Mouse (Mus musculus) midbrain, embryonic 14.5 days (tissue): ENCODE results near the gene Vinac1. TPM values are rescaled to one million over a fixed set of nuclear protein-coding genes. Genes with fewer than 3 reads are reported as not detected.

Experiments
- ATAC-seq: fragments of 200-750 bp; cut with Nextera tagmentation; 2 replicates; pipeline ENCODE4 v1.8.0; 2017; ENCODE audit warnings: moderate number of reproducible peaks, moderate library complexity; ENCODE audit not compliant: low FRiP score, low TSS enrichment
- DNase-seq: peaks from one replicate; pipeline ENCODE4 v3.0.0-alpha.2; 2015
- H3K27ac ChIP-seq: fragments of 300-500 bp; sonication (generic); replicated peaks from 2 replicates; pipeline ENCODE4 v1.5.1; 2014; ENCODE audit warnings: mild to moderate bottlenecking, low read depth, low read length, moderate library complexity
- H3K27me3 ChIP-seq: fragments of 300-500 bp; sonication (generic); 2 replicates; pipeline ENCODE4 v1.6.1; 2014; ENCODE audit warnings: low read length, control low read depth, mixed read lengths; ENCODE audit not compliant: control insufficient read depth, insufficient read depth
- H3K36me3 ChIP-seq: fragments of 300-500 bp; sonication (generic); 2 replicates; pipeline ENCODE4 v1.6.1; 2014; ENCODE audit warnings: low read length, control low read depth; ENCODE audit not compliant: control insufficient read depth, insufficient read depth
- H3K4me1 ChIP-seq: fragments of 300-500 bp; sonication (generic); 2 replicates; pipeline ENCODE4 v1.6.1; 2014; ENCODE audit warnings: mild to moderate bottlenecking, antibody characterized with exemption, low read length, control low read depth; ENCODE audit not compliant: control insufficient read depth, insufficient read depth
- H3K4me2 ChIP-seq: fragments of 300-500 bp; sonication (generic); 2 replicates; pipeline ENCODE4 v1.6.1; 2014; ENCODE audit warnings: mild to moderate bottlenecking, low read length, moderate library complexity
- H3K4me3 ChIP-seq: fragments of 300-500 bp; sonication (generic); replicated peaks from 2 replicates; pipeline ENCODE4 v1.5.1; 2014; ENCODE audit warnings: low read depth, low read length
- H3K9ac ChIP-seq: fragments of 300-500 bp; sonication (generic); replicated peaks from 2 replicates; pipeline ENCODE4 v1.6.1; 2014; ENCODE audit warnings: mild to moderate bottlenecking, low read length, moderate library complexity
- H3K9me3 ChIP-seq: fragments of 300-500 bp; sonication (generic); 2 replicates; pipeline ENCODE4 v1.6.1; 2016; ENCODE audit warnings: low read length, control low read depth, mixed read lengths; ENCODE audit not compliant: control insufficient read depth
- WGBS: fragments of 180-500 bp; shearing (Covaris S2); extraction: QIAGEN DNeasy Blood & Tissue Kit; methylation state at CpG from one replicate; pipeline ENCODE4 v1.1.7; 2014; 5-methylcytosine and 5-hydroxymethylcytosine counted together
- polyA plus RNA-seq: library from polyadenylated mRNA; unstranded; fragments of >200 nt; fragmentation: Nextera tagmentation; extraction: Ambion mirVana; gene quantifications from 2 replicates; pipeline ENCODE4 v1.2.1, GENCODE M21; 2014

Gene Vinac1
- 1.1 and 1.2 TPM in 2 replicates for polyA plus RNA-seq

DNA sequence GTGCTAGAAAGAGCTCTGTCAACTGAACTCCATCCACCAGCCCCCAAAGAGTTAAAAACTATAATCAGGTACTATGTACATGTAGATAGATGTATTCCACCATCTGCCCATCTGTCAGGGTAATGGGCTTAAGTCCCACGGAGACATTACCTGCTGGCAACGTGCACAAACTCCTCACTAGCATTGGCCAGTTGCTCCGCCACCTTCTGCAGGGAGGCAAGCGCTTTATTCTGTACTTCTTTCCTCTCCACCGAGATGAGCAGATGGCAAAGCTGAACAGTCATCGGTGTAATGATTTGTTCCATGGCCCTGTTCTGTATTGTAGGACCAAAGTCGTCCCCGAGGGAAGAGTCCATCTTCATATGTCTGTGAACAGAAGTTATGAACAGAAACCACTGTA lies at the start of gene Vinac1:
Vinac1 (minus strand) TSS at position 362 of the 400 bp plus-strand sequence.
- WGBS = 83% methylated on average over 8 of the region's 8 CpGs
- Histone ChIP-seq H3K9me3 (no peaks in the 10 kb centered on the region), H3K4me3 (no peak within 1 kb of the TSS), H3K9ac (no peak within 1 kb of the TSS), H3K4me1 (no peaks in the 10 kb centered on the region), H3K36me3 (no peaks in the 10 kb centered on the region), H3K27ac (no peak within 1 kb of the TSS), H3K4me2 (no peak within 1 kb of the TSS), H3K27me3 (no peaks in the 10 kb centered on the region)
- DNase-seq (no peak), ATAC-seq (no peak)

DNA sequence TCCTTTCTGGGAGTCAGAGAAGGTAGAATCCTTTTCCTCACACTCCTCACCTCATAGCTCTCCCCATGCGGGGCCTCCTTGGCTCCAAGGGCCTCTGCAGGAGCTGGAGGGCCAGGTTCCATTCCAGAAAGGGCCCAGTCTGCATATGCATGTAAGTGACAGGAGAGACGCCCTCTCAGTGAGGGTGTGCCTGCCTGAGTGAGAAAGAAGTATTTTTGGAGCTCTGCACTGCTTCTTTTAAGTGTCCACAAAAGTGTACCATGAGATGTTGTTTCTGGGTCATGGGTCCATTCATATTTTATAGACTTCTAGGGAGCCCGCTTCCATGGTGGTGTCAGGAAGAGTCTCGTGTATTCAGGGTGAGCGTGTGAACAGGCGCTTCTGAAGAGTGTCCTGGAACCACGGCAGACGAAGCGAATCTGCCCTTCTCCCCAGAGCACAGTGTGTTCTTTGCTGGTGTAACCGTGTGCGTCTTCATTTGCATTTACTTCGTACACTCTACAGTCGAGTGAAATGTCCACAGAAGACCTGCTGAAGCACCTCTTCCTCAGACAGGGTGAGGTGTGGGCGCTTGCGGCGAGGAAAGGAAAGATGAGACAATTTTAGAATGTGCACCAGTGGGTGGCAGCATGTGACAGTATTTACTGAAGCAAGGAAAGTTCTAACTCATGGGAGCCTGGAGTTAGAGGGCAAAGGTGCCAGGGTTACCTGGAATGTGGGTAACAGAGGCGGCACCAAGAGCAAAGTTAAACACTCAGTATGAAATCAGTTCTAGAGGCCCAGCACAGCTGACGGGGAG lies 46.2 kb upstream of the Vinac1 start:
- WGBS = 91% methylated on average over 18 of the region's 18 CpGs
- Histone ChIP-seq H3K9ac (no peak overlapping the region), H3K36me3 (peaks cover 50% of the 10 kb centered on the region), H3K4me2 (no peak overlapping the region), H3K9me3 (no peaks in the 10 kb centered on the region), H3K27me3 (no peaks in the 10 kb centered on the region), H3K4me3 (no peak overlapping the region), H3K27ac (no peak overlapping the region), H3K4me1 (no peaks in the 10 kb centered on the region)
- no peak for DNase-seq
- ATAC-seq = no peak

DNA sequence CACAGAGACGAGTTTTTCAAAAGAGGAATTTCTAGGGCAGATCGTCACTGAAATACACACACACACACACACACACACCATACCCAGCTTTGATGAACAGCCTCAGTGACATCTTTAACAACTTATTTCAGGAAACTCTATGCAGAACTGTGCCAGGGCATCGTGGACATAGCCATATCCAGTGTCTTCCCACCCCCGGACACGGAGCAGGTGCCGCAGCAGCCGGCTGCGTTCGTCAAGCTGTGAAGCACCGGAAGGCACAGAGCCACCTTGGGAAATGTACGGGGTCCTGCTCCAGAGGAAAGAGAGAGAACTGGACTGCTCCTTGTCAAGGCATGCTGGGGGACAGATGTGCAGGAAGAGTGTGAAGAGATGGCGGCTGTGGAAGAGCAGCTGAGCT lies 44.8 kb upstream of the Vinac1 start:
- ATAC-seq = no peak
- H3K4me1 ChIP-seq = no peaks in the 10 kb centered on the region

DNA sequence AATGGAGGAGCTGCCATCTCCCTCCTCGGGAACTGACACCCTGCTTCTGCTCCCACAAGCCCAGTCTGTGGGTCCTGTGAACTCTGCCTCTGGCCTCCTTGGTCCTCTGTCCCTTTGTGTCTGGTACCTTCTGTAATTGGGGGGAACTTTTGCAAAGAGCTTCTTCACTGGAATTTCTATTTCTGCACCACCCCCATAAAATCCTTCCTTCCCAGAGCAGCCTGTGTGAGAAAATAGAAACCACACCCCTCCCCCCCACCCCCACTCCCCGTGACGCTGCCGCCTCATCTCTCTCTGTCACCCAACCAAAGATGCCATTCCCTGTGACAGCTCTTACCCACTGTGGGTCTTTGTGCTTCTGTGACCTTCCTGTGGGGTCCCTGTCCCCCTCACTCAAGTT lies 42.4 kb upstream of the Vinac1 start:
- Histone ChIP-seq H3K9ac (no peak overlapping the region), H3K4me1 (no peaks in the 10 kb centered on the region), H3K36me3 (peaks cover 72% of the 10 kb centered on the region), H3K9me3 (no peaks in the 10 kb centered on the region), H3K27me3 (no peaks in the 10 kb centered on the region), H3K4me3 (no peak overlapping the region), H3K4me2 (no peak overlapping the region), H3K27ac (no peak overlapping the region)
- DNase-seq (no peak), ATAC-seq (no peak)
- WGBS = 80% methylated on average over 4 of the region's 4 CpGs

More for the DNA sequence above, 44.8 kb upstream of the Vinac1 start:
- Histone ChIP-seq H3K9me3 (no peaks in the 10 kb centered on the region), H3K36me3 (peaks cover 59% of the 10 kb centered on the region), H3K4me3 (no peak overlapping the region), H3K27ac (no peak overlapping the region), H3K27me3 (no peaks in the 10 kb centered on the region), H3K9ac (no peak overlapping the region), H3K4me2 (no peak overlapping the region)
- DNase-seq = no peak
- WGBS = 94% methylated on average over 12 of the region's 12 CpGs

DNA sequence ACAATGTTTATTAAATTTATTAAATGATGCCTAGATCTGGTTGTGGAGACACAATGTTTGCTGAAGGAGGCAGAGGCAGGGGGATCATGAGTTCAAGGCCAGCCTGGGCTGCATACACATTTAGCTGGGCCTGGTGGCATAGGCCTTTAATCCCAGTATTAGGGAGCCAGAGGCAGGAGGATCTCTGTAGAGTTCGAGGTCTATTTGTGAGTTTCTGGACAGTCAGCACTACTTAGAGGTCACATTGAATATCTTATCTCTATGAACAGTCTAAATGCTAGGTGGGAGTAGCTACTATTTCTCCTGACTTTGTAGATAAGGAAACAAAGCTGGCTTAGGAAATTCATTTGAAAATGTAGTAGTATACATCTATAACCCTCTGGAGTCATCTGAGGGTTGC lies 39.5 kb upstream of the Vinac1 start:
- ATAC-seq (no peak), DNase-seq (no peak)
- Histone ChIP-seq H3K4me1 (no peaks in the 10 kb centered on the region), H3K36me3 (peaks cover 64% of the 10 kb centered on the region), H3K4me2 (no peak overlapping the region), H3K9me3 (no peaks in the 10 kb centered on the region), H3K4me3 (no peak overlapping the region), H3K27ac (no peak overlapping the region), H3K9ac (no peak overlapping the region), H3K27me3 (no peaks in the 10 kb centered on the region)
- 93% methylated on average over 1 of the region's 1 CpGs for WGBS

DNA sequence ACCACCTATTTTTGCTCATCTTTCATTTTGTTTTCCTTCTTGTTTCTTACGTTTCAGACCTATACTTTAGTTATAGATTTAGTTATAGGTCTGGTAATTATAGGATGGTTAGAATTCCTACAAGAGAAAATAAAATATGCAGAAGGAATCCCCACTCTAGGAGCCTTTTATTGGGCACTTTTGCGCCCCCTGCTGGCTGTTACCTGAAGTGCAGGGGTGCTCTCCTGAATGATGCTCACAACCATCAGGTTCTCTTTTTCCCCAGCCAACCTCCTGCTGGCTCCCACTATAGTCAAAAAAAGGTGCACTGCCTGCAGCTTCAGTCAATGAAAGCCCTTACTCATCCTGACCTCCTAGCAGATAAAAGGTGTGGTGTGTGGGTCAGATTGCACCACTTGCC lies 37.0 kb upstream of the Vinac1 start:
- Histone ChIP-seq H3K4me3 (no peak overlapping the region), H3K4me1 (no peaks in the 10 kb centered on the region), H3K9me3 (no peaks in the 10 kb centered on the region), H3K9ac (no peak overlapping the region), H3K4me2 (no peak overlapping the region), H3K27ac (no peak overlapping the region), H3K36me3 (peaks cover 66% of the 10 kb centered on the region), H3K27me3 (no peaks in the 10 kb centered on the region)
- no peak for ATAC-seq
- peak; percentile 72 for DNase-seq
- WGBS = 49% methylated on average over 2 of the region's 2 CpGs

DNA sequence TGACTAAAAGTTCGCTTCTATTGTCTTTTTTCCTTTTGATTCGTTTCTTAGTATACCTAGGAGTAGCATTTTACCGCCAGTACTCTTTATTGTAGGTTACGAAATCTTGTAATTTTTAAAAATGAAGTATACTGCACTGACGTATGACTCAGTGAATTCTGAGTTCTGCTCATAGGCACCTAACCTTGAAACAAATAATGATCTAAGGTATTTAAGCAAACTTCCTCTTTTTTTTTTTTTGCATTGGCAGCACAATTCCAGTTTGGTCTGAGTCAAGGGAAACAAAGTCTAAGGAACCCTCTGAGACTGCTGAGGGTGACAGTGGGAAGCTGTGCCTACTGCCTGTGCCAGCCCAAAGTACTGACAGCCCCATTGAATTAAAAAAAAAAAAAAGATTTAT lies 35.5 kb upstream of the Vinac1 start:
- no peak for DNase-seq
- no peak overlapping the region for H3K27ac ChIP-seq
- no peaks in the 10 kb centered on the region for H3K4me1 ChIP-seq
- H3K9ac ChIP-seq = no peak overlapping the region
- H3K36me3 ChIP-seq = peaks cover 65% of the 10 kb centered on the region
- WGBS = 95% methylated on average over 5 of the region's 5 CpGs
- ATAC-seq = no peak
- no peak overlapping the region for H3K4me3 ChIP-seq
- H3K9me3 ChIP-seq = no peaks in the 10 kb centered on the region
- H3K27me3 ChIP-seq = no peaks in the 10 kb centered on the region
- H3K4me2 ChIP-seq = no peak overlapping the region

DNA sequence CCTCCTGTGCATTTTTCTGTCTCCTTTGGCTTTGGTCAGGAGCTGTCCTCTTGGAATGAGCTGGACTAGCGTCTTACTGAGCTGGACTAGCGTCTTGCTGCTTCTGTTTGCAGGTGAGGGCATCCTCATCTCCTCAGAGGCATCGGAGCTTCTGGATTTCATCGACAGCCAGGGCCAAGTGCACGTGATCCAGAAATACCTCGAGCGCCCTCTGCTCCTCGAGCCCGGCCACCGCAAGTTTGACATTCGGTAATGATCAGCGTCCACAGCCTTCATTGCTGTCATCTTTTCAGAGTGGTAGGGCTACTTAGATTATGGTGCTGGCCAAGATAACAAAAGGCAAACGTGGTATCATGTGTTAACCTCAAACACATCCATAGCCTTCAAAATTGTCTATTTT lies 33.1 kb upstream of the Vinac1 start:
- 74% methylated on average over 13 of the region's 13 CpGs for WGBS
- no peak overlapping the region for H3K27ac ChIP-seq
- ATAC-seq = no peak

DNA sequence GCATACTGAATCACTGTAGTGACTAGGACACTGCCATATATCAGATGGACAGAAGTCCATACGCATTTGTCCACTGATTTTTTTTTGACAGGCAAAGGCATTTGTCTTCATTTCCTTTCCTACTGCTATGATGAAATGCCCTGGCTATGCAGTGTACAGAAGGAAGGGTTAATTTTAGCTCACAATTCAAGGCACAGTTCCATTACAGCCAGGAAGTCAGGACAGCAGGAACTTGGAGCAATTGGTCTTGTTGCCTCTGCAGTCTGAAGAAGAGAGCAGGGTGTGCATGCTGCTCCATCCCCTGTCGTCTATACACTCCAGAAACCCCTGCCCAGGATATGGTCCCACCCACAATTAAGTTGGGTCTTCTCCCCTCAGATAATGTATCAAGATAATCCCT lies 31.2 kb upstream of the Vinac1 start:
- Histone ChIP-seq H3K9ac (no peak overlapping the region), H3K9me3 (no peaks in the 10 kb centered on the region), H3K4me1 (no peaks in the 10 kb centered on the region), H3K4me3 (no peak overlapping the region), H3K27me3 (no peaks in the 10 kb centered on the region), H3K36me3 (peaks cover 69% of the 10 kb centered on the region), H3K4me2 (no peak overlapping the region), H3K27ac (no peak overlapping the region)
- ATAC-seq (no peak), DNase-seq (no peak)
- WGBS = 91% methylated on average over 2 of the region's 2 CpGs

More for the DNA sequence above, 33.1 kb upstream of the Vinac1 start:
- Histone ChIP-seq H3K4me1 (no peaks in the 10 kb centered on the region), H3K9ac (no peak overlapping the region), H3K9me3 (no peaks in the 10 kb centered on the region), H3K36me3 (peaks cover 75% of the 10 kb centered on the region), H3K27me3 (no peaks in the 10 kb centered on the region), H3K4me2 (no peak overlapping the region), H3K4me3 (no peak overlapping the region)
- DNase-seq = no peak
